Mouse (Mus musculus): ENCODE data around the gene Smim20. TPM values are rescaled to one million over a fixed set of nuclear protein-coding genes. Genes with fewer than 3 reads are reported as not detected.

Gene Smim20
- polyA plus RNA-seq, 1 experiment from 2014 or later, result 171 TPM

- no peak overlapping the region for H3K27ac ChIP-seq
- no peak for ATAC-seq (replicated peaks; ENCODE audit: insufficient number of reproducible peaks, insufficient read depth, low FRiP score, low read depth)
- 74% methylated on average over 5 of the region's 5 CpGs for WGBS
These were observed 59.6 kb downstream of the Smim20 start for GRCm38 (mm10) chr5:53326491-53326890.

More at GRCm38 (mm10) chr5:53326491-53326890, 59.6 kb downstream of the Smim20 start:
- H3K27me3 ChIP-seq, result peaks cover 25% of the 10 kb centered on the region
- H3K36me3 ChIP-seq, result no peaks in the 10 kb centered on the region
- no peaks in the 10 kb centered on the region for H3K9me3 ChIP-seq (replicated peaks)
- no peak overlapping the region for H3K4me3 ChIP-seq
- no peak overlapping the region for H3K4me2 ChIP-seq
- no peak overlapping the region for H3K9ac ChIP-seq
- peaks cover 9% of the 10 kb centered on the region; the same call in 1 of the 2 replicates for H3K4me1 ChIP-seq (replicated peaks)

Other genes with a start within 250 kb of the Smim20 start
- gene Slc34a2, start 229.0 kb upstream of the Smim20 start, polyA plus RNA-seq (2015; fragmentation: Nextera tagmentation; extraction: Ambion mirVana), result 0.29 and 0.89 TPM in 2 replicates
- 0.76 and 1.3 TPM in 2 replicates for gene Sel1l3, start 53.2 kb upstream of the Smim20 start, polyA plus RNA-seq (2015; fragmentation: Nextera tagmentation; extraction: Ambion mirVana)
- 17.0 and 21.0 TPM in 2 replicates for gene Rbpj, start 199.1 kb downstream of the Smim20 start, polyA plus RNA-seq (2015; fragmentation: Nextera tagmentation; extraction: Ambion mirVana)

Measured in heart, embryonic 15.5 days (tissue).